8 mouse cellular contexts compared by ENCODE assay signal in the genomic region with DNA sequence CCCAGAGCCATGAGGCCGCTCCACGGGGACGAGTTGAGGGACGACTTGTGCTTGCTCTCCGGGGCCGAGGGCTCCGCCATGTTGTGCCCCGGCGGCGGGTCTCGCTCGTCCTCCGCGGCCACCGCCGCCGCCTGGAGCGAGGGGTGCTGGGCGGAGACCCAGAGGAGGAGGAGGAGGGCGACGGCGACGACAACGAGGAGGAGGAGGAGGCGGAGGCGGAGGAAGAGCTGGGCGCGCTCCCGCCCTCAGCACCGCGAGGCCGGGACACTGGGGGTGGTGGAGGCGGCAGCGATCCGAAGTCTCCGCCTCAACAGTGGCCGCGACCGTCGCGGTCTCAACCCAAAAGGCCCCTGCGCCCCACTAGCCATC. TPM values are rescaled to one million over a fixed set of nuclear protein-coding genes. Genes with fewer than 3 reads are reported as not detected.
A peak's percentile ranks its signal among the peaks of the same experiment; 100 is the strongest.
DNase-seq lines count a peak whose midpoint lies in the region; ATAC-seq and TF ChIP-seq lines count a peak whose summit lies in the region.

No protein-coding gene starts in this region.

- in situ Hi-C loops in ES-E14 (cut with MboI; ENCODE audit: low sequenced_read_pairs in 2 of 2, unreplicated experiment in 2 of 2), result no loop called here

- intact Hi-C loops in heart, postnatal 36 days (cut with DNase I), result loop anchor here (2.0 to 5.0 kb wide), 2 partner anchors 392 to 669 kb away; a partner anchor contains a TSS

- no peaks in the 10 kb centered on the region for H3K9me3 ChIP-seq in ES-E14 (ENCODE audit: control insufficient read depth, insufficient read depth, low read depth, low read length)
- no peaks in the 10 kb centered on the region for H3K9me3 ChIP-seq in forebrain, embryonic 11.5 days (ENCODE audit: control insufficient read depth, low read length)
- H3K9me3 ChIP-seq in midbrain, embryonic 10.5 days (replicated peaks), result no peaks in the 10 kb centered on the region

- DNase-seq in heart, adult 8-10 months (ENCODE audit: low spot score), result peak; percentile 77
- no peak for DNase-seq in heart, postnatal 36 days
- DNase-seq in ES-E14 (ENCODE audit: low read depth, low spot score), result peak; percentile 41
- DNase-seq in forebrain, embryonic 11.5 days (ENCODE audit: low spot score), result no peak
- peak; percentile 89 for DNase-seq in kidney, postnatal 10 days
- DNase-seq in midbrain, embryonic 10.5 days (ENCODE audit: low spot score), result no peak
- DNase-seq in cerebellum, adult 8-10 months, result no peak
- DNase-seq in frontal cortex, postnatal 10 days (ENCODE audit: low spot score in 2 of 2), result no peak

- peak; percentile 79 for ATAC-seq in forebrain, embryonic 11.5 days (replicated peaks; ENCODE audit: low FRiP score)

- under 1% methylated on average over 39 of the region's 42 CpGs for WGBS in forebrain, embryonic 11.5 days
- WGBS in midbrain, embryonic 10.5 days, result under 1% methylated on average over 20 of the region's 42 CpGs

- H3K27ac ChIP-seq in ES-E14 (ENCODE audit: insufficient read depth, low read depth, low read length, poor library complexity, severe bottlenecking), result peak overlapping the region; percentile 54
- peak overlapping the region; percentile 95 for H3K27ac ChIP-seq in forebrain, embryonic 11.5 days (ENCODE audit: low read depth, low read length)
- H3K27ac ChIP-seq in midbrain, embryonic 10.5 days (replicated peaks), result peak overlapping the region; percentile 99

- H3K4me3 ChIP-seq in ES-E14 (ENCODE audit: insufficient read depth in 1 of 2, low read depth in 1 of 2, low read length in 2 of 2, poor library complexity in 1 of 2, severe bottlenecking in 1 of 2), result peak overlapping the region; percentile 93 to 98
- peak overlapping the region; percentile 98 for H3K4me3 ChIP-seq in forebrain, embryonic 11.5 days (ENCODE audit: low read depth, low read length)
- H3K4me3 ChIP-seq in midbrain, embryonic 10.5 days, result peak overlapping the region; percentile 96

- peak overlapping the region; percentile 97 for H3K9ac ChIP-seq in ES-E14 (ENCODE audit: insufficient read depth, low read depth, low read length, poor library complexity, severe bottlenecking)
- H3K9ac ChIP-seq in forebrain, embryonic 11.5 days (ENCODE audit: low read length), result peak overlapping the region; percentile 98

- H3K4me1 ChIP-seq in ES-E14 (ENCODE audit: control insufficient read depth in 2 of 2, insufficient read depth in 2 of 2, low read length in 2 of 2, poor library complexity in 1 of 2), result peaks cover 0 to 5% of the 10 kb centered on the region in 2 experiments; a peak in 3 of 4 replicates
- H3K4me1 ChIP-seq in forebrain, embryonic 11.5 days (replicated peaks; ENCODE audit: control insufficient read depth, insufficient read depth, low read length), result peaks cover 7% of the 10 kb centered on the region; the same call in 1 of the 2 replicates
- H3K4me1 ChIP-seq in midbrain, embryonic 10.5 days, result peaks cover 40% of the 10 kb centered on the region

- no peaks in the 10 kb centered on the region for H3K36me3 ChIP-seq in ES-E14 (ENCODE audit: control insufficient read depth, insufficient read depth, low read length, poor library complexity, severe bottlenecking)
- no peaks in the 10 kb centered on the region for H3K36me3 ChIP-seq in forebrain, embryonic 11.5 days (ENCODE audit: control insufficient read depth, insufficient read depth, low read length)
- no peaks in the 10 kb centered on the region for H3K36me3 ChIP-seq in midbrain, embryonic 10.5 days

- H3K4me2 ChIP-seq in forebrain, embryonic 11.5 days (ENCODE audit: low read depth, low read length, severe bottlenecking), result peak overlapping the region; percentile 41

- H3K27me3 ChIP-seq in forebrain, embryonic 11.5 days (ENCODE audit: control insufficient read depth, insufficient read depth, low read length), result no peaks in the 10 kb centered on the region
- no peaks in the 10 kb centered on the region for H3K27me3 ChIP-seq in midbrain, embryonic 10.5 days (ENCODE audit: low read depth, poor library complexity, severe bottlenecking)

TF ChIP-seq in ES-E14, 5 proteins besides CTCF, POLR2A, EP300 and RAD21:
- no peak for TF ChIP-seq HCFC1 (IDR thresholded peaks at IDR 0.05; ENCODE audit: borderline replicate concordance, insufficient read depth, low read length)
- TF ChIP-seq CHD2 (IDR thresholded peaks at IDR 0.05; ENCODE audit: low read depth, low read length), result no peak
- TF ChIP-seq ZC3H11A (IDR thresholded peaks at IDR 0.05; ENCODE audit: borderline replicate concordance, low read depth, low read length), result no peak
- TF ChIP-seq MAFK (IDR thresholded peaks at IDR 0.05; ENCODE audit: insufficient read depth, low read depth, low read length), result no peak
- no peak for TF ChIP-seq ZNF384 (IDR thresholded peaks at IDR 0.05; ENCODE audit: low read depth, low read length)

RNA-seq across cellular contexts. Expression of a gene that starts 0.3 kb away (rescaled TPM):
- total RNA-seq in heart, adult 8-10 months (2022), result 10 to 100 TPM; 48.7 to 53.5 (median 50.0) TPM
- total RNA-seq in heart, postnatal 36 days (2021), result 10 to 100 TPM; 55.3 to 57.4 TPM
- 150 and 160 TPM in 2 replicates for total RNA-seq in ES-E14 (2012; rRNA removed)
- polyA plus RNA-seq in forebrain, embryonic 11.5 days (2014; fragmentation: Nextera tagmentation; extraction: Ambion mirVana), result 104 and 110 TPM in 2 replicates
- polyA plus RNA-seq in midbrain, embryonic 10.5 days (2016; fragmentation: Nextera tagmentation; extraction: Ambion mirVana), result 91.0 and 99.9 TPM in 2 replicates

Comparison
In these comparisons a context has a peak if more than half of its experiments do, and no peak if none do; other contexts are left out.
1. DNase-seq: peak in heart, adult 8-10 months (single experiment), ES-E14 (single experiment) and kidney, postnatal 10 days (single experiment); none in heart, postnatal 36 days (0 of 2), forebrain, embryonic 11.5 days (single experiment), midbrain, embryonic 10.5 days (single experiment), cerebellum, adult 8-10 months (single experiment) and frontal cortex, postnatal 10 days (0 of 2).
2. Peak in every context shown above with its lines, with median percentiles within 50 percentile points of each other: H3K27ac ChIP-seq and H3K4me3 ChIP-seq.